ENCODE assay signal across 20 mouse cellular contexts in genomic region chr9:15551933-15552851, GRCm38 (mm10). TPM values are rescaled to one million over a fixed set of nuclear protein-coding genes. Genes with fewer than 3 reads are reported as not detected.
DNase-seq lines count a peak whose midpoint lies in the region; ATAC-seq and TF ChIP-seq lines count a peak whose summit lies in the region.
"Had no signal": no experiment of that assay in that cellular context is flagged by ENCODE, and none has a peak within 500 bp of the region (broad histone marks: within the 10 kb centered on the region; RNA-seq: fewer than 3 reads in every experiment).

No protein-coding gene starts in this region.

- no peaks in the 10 kb centered on the region for H3K9me3 ChIP-seq in forebrain, embryonic 15.5 days
- 0 out of 2 replicates have a peak, but pooled peaks cover 3% of the 10 kb centered on the region for H3K9me3 ChIP-seq in forebrain, embryonic 10.5 days
- no peaks in the 10 kb centered on the region for H3K9me3 ChIP-seq in liver, embryonic 14.5 days (ENCODE audit: control insufficient read depth, low read length)
- H3K9me3 ChIP-seq in liver, embryonic 12.5 days (replicated peaks), result no peaks in the 10 kb centered on the region
- H3K9me3 ChIP-seq in liver, embryonic 16.5 days (replicated peaks; ENCODE audit: control insufficient read depth, low read length), result no peaks in the 10 kb centered on the region
- H3K9me3 ChIP-seq: embryonic facial prominence, embryonic 12.5 days; G1E; kidney, embryonic 15.5 days; limb, embryonic 10.5 days; lung, embryonic 15.5 days had no signal

- TF ChIP-seq POLR2A in brain, embryonic 14.5 days (IDR thresholded peaks at IDR 0.05; ENCODE audit: borderline replicate concordance, extremely low read depth, insufficient read depth, insufficient read length, poor library complexity, severe bottlenecking), result no peak

- TF ChIP-seq CTCF in liver, embryonic 14.5 days (IDR thresholded peaks at IDR 0.05; ENCODE audit: low read depth), result no peak
- no peak for TF ChIP-seq CTCF in brain, embryonic 14.5 days (IDR thresholded peaks at IDR 0.05; ENCODE audit: borderline replicate concordance, extremely low read depth, insufficient read depth, insufficient read length)

- H3K27ac ChIP-seq in forebrain, embryonic 15.5 days (replicated peaks), result no peak overlapping the region
- no peak overlapping the region for H3K27ac ChIP-seq in forebrain, embryonic 10.5 days
- no peak overlapping the region for H3K27ac ChIP-seq in liver, embryonic 14.5 days
- no peak overlapping the region for H3K27ac ChIP-seq in liver, embryonic 12.5 days
- no peak overlapping the region for H3K27ac ChIP-seq in liver, embryonic 16.5 days (ENCODE audit: low read length)
- H3K27ac ChIP-seq: embryonic facial prominence, embryonic 12.5 days; kidney, embryonic 15.5 days; limb, embryonic 10.5 days; lung, embryonic 15.5 days; stomach, postnatal 0 days had no signal

- no peaks in the 10 kb centered on the region for H3K36me3 ChIP-seq in forebrain, embryonic 15.5 days
- peaks cover 4% of the 10 kb centered on the region; the same call in 1 of the 2 replicates for H3K36me3 ChIP-seq in forebrain, embryonic 10.5 days (replicated peaks)
- no peaks in the 10 kb centered on the region for H3K36me3 ChIP-seq in liver, embryonic 14.5 days (replicated peaks; ENCODE audit: control insufficient read depth, insufficient read depth, low read depth)
- peaks cover 3% of the 10 kb centered on the region; the same call in 1 of the 2 replicates for H3K36me3 ChIP-seq in liver, embryonic 12.5 days
- H3K36me3 ChIP-seq in liver, embryonic 16.5 days (ENCODE audit: control insufficient read depth, insufficient read depth), result no peaks in the 10 kb centered on the region
- H3K36me3 ChIP-seq: embryonic facial prominence, embryonic 12.5 days; G1E; limb, embryonic 10.5 days; lung, embryonic 15.5 days had no signal

- peak; percentile 57; the same call in 1 of the 2 replicates for ATAC-seq in forebrain, embryonic 15.5 days (replicated peaks)
- peak; percentile 31; the same call in 1 of the 2 replicates for ATAC-seq in liver, embryonic 14.5 days (ENCODE audit: insufficient read depth)
- no peak for ATAC-seq in liver, embryonic 12.5 days
- peak; percentile 84 for ATAC-seq in liver, embryonic 16.5 days (ENCODE audit: low read depth)

- 65% methylated on average over 15 of the region's 15 CpGs for WGBS in forebrain, embryonic 15.5 days
- 88% methylated on average over 15 of the region's 15 CpGs for WGBS in forebrain, embryonic 10.5 days
- WGBS in liver, embryonic 14.5 days (ENCODE audit: insufficient replicate concordance), result 66% methylated on average over 15 of the region's 15 CpGs
- WGBS in liver, embryonic 12.5 days (ENCODE audit: insufficient replicate concordance), result 62% methylated on average over 15 of the region's 15 CpGs
- WGBS in liver, embryonic 16.5 days (ENCODE audit: insufficient replicate concordance), result 64% methylated on average over 15 of the region's 15 CpGs

- no peak overlapping the region for H3K4me2 ChIP-seq in forebrain, embryonic 15.5 days (replicated peaks)
- no peak overlapping the region for H3K4me2 ChIP-seq in liver, embryonic 14.5 days (ENCODE audit: low read depth)
- no peak overlapping the region for H3K4me2 ChIP-seq in liver, embryonic 12.5 days
- H3K4me2 ChIP-seq in liver, embryonic 16.5 days (ENCODE audit: low read depth, low read length), result no peak overlapping the region
- H3K4me2 ChIP-seq: embryonic facial prominence, embryonic 12.5 days; heart, embryonic 11.5 days; kidney, embryonic 15.5 days; lung, embryonic 15.5 days had no signal

- H3K9ac ChIP-seq in forebrain, embryonic 15.5 days (replicated peaks), result no peak overlapping the region
- H3K9ac ChIP-seq in liver, embryonic 14.5 days (replicated peaks), result no peak overlapping the region
- H3K9ac ChIP-seq in liver, embryonic 12.5 days, result no peak overlapping the region
- H3K9ac ChIP-seq in liver, embryonic 16.5 days (ENCODE audit: low read depth, low read length), result no peak overlapping the region
- H3K9ac ChIP-seq: embryonic facial prominence, embryonic 12.5 days; kidney, embryonic 15.5 days; lung, embryonic 15.5 days had no signal

- no peak for DNase-seq in forebrain, embryonic 10.5 days (ENCODE audit: extremely low spot score, low spot score)
- no peak for DNase-seq in liver, embryonic 14.5 days (ENCODE audit: low read depth in 3 of 3, low spot score in 3 of 3)
- peak; percentile 51 for DNase-seq in brain, embryonic 14.5 days (ENCODE audit: low read depth)
- no peak for DNase-seq in natural killer cell, adult 2 months (ENCODE audit: low spot score in 2 of 2)
- DNase-seq in lung, postnatal 4 days, result no peak
- DNase-seq: adrenal gland, postnatal 14 days; gastrocnemius, postnatal 14 days; heart, postnatal 36 days; retina, postnatal 1 day; thymus, postnatal 14 days had no signal

- no peaks in the 10 kb centered on the region for H3K27me3 ChIP-seq in forebrain, embryonic 15.5 days
- H3K27me3 ChIP-seq in forebrain, embryonic 10.5 days (ENCODE audit: poor library complexity, severe bottlenecking), result no peaks in the 10 kb centered on the region
- no peaks in the 10 kb centered on the region for H3K27me3 ChIP-seq in liver, embryonic 14.5 days (ENCODE audit: control insufficient read depth, insufficient read depth, low read length)
- no peaks in the 10 kb centered on the region for H3K27me3 ChIP-seq in liver, embryonic 12.5 days (replicated peaks)
- H3K27me3 ChIP-seq in liver, embryonic 16.5 days (ENCODE audit: control insufficient read depth, insufficient read depth, low read depth, low read length), result no peaks in the 10 kb centered on the region
- H3K27me3 ChIP-seq: embryonic facial prominence, embryonic 12.5 days; kidney, embryonic 15.5 days; lung, embryonic 15.5 days had no signal

- H3K4me3 ChIP-seq in forebrain, embryonic 15.5 days, result no peak overlapping the region
- no peak overlapping the region for H3K4me3 ChIP-seq in forebrain, embryonic 10.5 days
- H3K4me3 ChIP-seq in liver, embryonic 14.5 days (ENCODE audit: insufficient read depth in 1 of 2, low read depth in 2 of 2, low read length in 2 of 2), result no peak overlapping the region
- H3K4me3 ChIP-seq in liver, embryonic 12.5 days, result no peak overlapping the region
- H3K4me3 ChIP-seq in liver, embryonic 16.5 days (ENCODE audit: low read depth, low read length), result no peak overlapping the region
- H3K4me3 ChIP-seq: embryonic facial prominence, embryonic 12.5 days; kidney, embryonic 15.5 days; limb, embryonic 10.5 days; lung, embryonic 15.5 days had no signal

- TF ChIP-seq EP300 in liver, embryonic 14.5 days (IDR thresholded peaks at IDR 0.05; ENCODE audit: low read depth), result no peak

- H3K4me1 ChIP-seq in forebrain, embryonic 15.5 days, result peaks cover 9% of the 10 kb centered on the region
- H3K4me1 ChIP-seq in forebrain, embryonic 10.5 days, result no peaks in the 10 kb centered on the region
- peaks cover 0 to 2% of the 10 kb centered on the region in 2 experiments; a peak in 1 of 4 replicates for H3K4me1 ChIP-seq in liver, embryonic 14.5 days (replicated peaks; ENCODE audit: control insufficient read depth in 2 of 2, insufficient read depth in 2 of 2, low read length in 1 of 2)
- H3K4me1 ChIP-seq in liver, embryonic 12.5 days, result no peaks in the 10 kb centered on the region
- H3K4me1 ChIP-seq in liver, embryonic 16.5 days (ENCODE audit: control insufficient read depth, low read depth, low read length), result no peaks in the 10 kb centered on the region; the same call in 1 of the 2 replicates
- H3K4me1 ChIP-seq: embryonic facial prominence, embryonic 12.5 days; kidney, embryonic 15.5 days; limb, embryonic 10.5 days; lung, embryonic 15.5 days had no signal

RNA-seq across cellular contexts. Expression of gene Smco4, which starts 59.0 kb away (rescaled TPM):
- 1.6 TPM in 2 replicates for polyA plus RNA-seq in forebrain, embryonic 15.5 days (2015; fragmentation: Nextera tagmentation; extraction: Ambion mirVana)
- polyA plus RNA-seq in forebrain, embryonic 10.5 days (2016; fragmentation: Nextera tagmentation; extraction: Ambion mirVana), result 2.6 and 3.7 TPM in 2 replicates
- polyA plus RNA-seq in liver, embryonic 14.5 days (2012; rRNA removed), result 3.4 and 5.8 TPM in 2 replicates
- 1.4 and 2.3 TPM in 2 replicates for polyA plus RNA-seq in liver, embryonic 14.5 days (2014; fragmentation: Nextera tagmentation; extraction: Ambion mirVana)
- 1.1 and 1.6 TPM in 2 replicates for polyA plus RNA-seq in liver, embryonic 12.5 days (2016; fragmentation: Nextera tagmentation; extraction: Ambion mirVana)
- 6.4 and 8.1 TPM in 2 replicates for polyA plus RNA-seq in brain, embryonic 14.5 days (2012; rRNA removed)
- polyA plus RNA-seq in liver, embryonic 16.5 days (2015; fragmentation: Nextera tagmentation; extraction: Ambion mirVana), result 0.83 and 1.2 TPM in 2 replicates
- polyA plus RNA-seq: G1E had no signal
